Mouse (Mus musculus): Measurements from ENCODE around the gene Ifi209.
"Not testable (repeated sequence)": the region's sequence is repeated elsewhere in the genome, so short reads cannot be mapped to it uniquely, and the experiment has no call there.

DNA sequence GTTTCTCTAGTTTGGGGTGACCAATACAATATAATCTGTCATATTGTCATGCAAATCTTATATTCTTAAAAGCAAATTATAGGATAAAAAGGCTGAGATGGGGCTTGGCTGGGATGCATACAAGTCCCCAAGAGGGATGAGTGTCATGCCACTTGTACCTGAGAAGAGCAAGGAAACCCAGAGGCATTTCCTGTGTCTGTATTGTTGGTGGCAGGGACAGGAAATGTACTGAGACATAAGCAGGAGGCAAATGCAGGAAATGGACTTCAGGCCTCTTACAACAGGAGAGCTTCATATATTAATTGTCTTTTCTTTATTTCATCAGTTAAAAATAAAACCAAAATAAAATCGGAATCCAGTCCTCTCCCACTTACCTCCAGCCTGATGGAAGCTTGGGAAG is 47.9 kb downstream of the Ifi209 start:
- TF ChIP-seq CTCF (IDR thresholded peaks at IDR 0.05; ENCODE audit: control insufficient read depth, insufficient read depth, low read length); POLR2A (IDR thresholded peaks at IDR 0.05; ENCODE audit: borderline replicate concordance, control insufficient read depth, low read depth, low read length): not testable (repeated sequence)
